Mouse (Mus musculus) gastrocnemius, postnatal 4 days (tissue): ENCODE results near the gene Fgf12. TPM values are rescaled to one million over a fixed set of nuclear protein-coding genes. Genes with fewer than 3 reads are reported as not detected.

ENCODE experiments used
- DNase-seq, 2 experiments: peaks; one replicate each; pipeline ENCODE4 v3.0.0; 2021 to 2022; ENCODE audit warnings: low spot score in 2 of 2, mixed read lengths in 2 of 2
- total RNA-seq, 2 experiments: library from RNA; stranded (reverse); gene quantifications; 2 replicates each; pipeline ENCODE4 v1.2.3; 2021

Gene Fgf12
- total RNA-seq, 2 experiments from 2014 or later: 2.5 to 3.0 TPM

DNA sequence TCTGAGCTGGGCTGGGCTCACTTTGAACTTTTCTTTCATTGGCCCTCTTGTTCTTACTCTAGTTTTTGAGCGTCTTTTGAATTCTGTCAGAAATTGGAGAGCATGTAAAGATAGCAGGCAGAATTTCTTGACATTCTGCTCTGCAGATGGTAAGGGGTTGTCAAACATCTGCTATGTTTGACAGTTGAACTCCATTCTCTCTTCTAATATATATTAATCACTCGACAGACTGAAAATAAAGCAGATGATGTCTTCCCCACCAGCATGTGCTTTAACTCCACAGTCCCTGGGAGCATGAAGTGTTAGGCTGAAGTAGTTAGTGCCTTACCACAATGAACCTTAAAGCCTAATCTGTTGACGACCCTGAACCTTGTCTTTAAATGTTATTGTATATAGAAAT, 267.9 kb downstream of the Fgf12 start:
- DNase-seq: no peak

DNA sequence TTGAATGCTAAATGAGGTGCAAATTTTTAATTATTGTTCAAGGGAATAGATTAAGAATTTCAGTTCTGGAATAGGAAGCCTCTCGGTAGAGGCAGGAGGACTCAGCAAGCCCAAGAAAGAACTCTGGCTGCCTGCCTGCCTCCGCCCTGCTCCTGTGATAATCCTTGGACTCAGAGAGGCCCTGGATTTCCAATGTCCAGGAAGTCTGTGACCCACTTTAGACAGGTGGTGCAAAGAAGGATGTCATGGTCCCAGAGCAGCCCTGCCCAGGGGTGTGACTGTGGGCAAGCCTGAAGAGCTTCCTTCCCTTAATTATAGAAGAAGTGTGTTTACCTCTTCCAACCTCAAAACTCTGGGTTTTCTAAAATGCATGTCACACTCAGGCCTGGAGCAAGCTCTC, 273.8 kb downstream of the Fgf12 start:
- DNase-seq: no peak

DNA sequence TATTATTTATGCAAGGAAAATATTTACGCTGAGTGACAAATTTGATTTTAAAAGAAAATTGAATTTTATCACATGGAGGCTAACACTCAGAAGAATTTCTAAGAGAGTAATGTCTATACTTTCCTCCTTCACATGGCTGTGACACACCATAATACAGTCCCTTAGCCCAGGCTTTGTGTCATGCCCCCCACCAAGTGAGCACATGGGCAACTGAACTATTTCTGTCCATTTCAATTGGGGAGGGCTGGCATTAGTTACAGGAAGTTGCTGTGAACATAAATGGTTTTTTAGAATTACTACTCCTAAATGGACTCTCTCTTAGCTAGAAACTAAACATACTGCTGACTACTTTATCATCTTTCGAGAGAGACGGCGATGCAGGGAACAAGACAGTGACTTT, 276.2 kb downstream of the Fgf12 start:
- DNase-seq: no peak

DNA sequence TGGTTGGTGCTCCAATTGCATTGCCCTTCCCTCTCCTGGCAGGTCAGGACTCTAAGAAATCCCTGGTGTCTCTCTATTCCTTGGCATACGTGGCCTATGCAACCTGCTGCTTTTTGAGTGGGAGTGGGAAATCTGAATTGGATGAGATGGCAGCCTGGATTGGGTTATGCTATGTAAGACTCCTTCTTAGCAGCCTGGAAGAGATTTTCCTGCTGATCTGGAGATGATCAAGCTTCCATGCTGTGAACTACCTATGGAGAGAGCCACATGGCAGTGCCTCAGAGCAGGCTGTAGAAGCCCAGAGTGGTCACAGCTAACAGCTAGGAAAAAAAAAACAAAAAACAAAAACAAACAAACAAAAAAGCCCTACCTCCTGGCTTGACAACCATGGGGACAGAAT, 277.3 kb downstream of the Fgf12 start:
- DNase-seq: no peak

DNA sequence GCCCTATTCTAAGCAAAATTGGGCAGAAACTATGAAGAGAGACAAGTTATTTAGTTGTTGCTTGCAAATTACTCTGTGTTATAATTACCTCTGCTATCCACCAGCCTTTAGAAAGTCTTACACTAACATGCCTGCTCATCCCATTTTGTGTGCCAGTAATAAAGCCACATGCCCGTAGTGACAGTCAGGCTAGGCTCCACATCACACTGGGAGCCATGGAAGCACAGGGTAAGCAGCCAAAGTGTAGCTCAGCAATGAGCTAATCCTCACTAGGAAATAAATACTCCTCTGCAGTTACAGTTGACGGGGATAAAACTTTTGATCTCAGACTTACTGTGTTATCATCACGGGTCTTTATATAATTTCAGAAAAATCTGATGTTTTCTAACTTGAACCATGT, 298.0 kb downstream of the Fgf12 start:
- DNase-seq: no peak

DNA sequence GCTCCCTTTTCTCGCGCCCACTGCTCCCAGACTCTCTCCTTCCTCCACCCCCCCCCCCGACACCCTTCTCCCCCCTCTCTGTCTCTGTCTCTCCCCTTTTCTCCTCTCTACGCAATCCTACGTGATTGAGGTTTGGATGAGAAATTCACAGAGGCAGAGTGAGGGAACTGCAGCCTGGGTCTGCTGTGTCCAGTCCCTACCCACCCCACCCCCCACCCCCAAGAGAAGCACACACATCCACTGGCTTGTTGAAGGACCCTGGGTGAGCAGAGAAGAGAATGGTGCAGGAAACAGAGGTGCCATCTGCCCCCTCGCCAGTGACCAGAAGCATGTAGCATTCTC, 305.8 kb downstream of the Fgf12 start:
- DNase-seq: no peak

DNA sequence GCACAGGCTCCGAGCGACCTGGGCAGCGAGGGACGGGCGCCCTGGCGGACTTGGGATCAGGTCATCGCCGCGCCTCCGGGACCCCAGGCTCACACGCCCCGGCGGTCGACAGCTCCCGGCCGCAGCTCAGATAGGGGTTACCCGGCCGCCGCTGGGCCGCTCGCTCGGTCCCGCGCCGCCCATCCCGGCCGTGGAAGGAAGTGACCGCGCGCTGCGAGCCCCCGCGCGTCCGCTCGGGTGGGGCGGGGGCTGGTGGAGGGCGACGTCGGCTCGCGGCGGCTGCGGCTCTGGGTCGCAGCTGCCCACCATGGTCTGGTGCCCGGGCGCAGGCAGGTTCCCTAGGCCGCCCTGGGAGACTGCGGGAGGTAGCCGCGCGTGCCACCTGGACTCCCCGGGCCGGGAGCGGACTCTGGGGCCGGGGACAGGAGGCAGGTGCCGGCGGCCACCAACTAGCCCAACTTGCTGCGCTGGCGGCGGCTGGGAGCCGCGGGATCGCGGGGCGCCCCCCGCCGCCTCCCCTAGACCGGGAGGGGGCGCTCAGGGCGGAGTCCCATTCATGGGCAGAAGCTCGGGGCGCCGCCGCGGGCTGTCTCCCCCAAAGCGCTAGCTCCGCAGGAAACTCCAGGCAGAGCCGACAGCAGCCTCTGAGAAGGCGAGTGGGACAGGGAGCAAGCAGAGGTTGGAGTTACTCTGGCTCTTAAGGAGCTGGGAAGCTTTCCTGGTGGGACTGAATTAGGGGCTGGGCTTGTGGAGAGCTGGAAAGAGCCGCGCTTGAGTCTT, 306.3 kb downstream of the Fgf12 start:
- peak; percentile 21 to 24 for DNase-seq

DNA sequence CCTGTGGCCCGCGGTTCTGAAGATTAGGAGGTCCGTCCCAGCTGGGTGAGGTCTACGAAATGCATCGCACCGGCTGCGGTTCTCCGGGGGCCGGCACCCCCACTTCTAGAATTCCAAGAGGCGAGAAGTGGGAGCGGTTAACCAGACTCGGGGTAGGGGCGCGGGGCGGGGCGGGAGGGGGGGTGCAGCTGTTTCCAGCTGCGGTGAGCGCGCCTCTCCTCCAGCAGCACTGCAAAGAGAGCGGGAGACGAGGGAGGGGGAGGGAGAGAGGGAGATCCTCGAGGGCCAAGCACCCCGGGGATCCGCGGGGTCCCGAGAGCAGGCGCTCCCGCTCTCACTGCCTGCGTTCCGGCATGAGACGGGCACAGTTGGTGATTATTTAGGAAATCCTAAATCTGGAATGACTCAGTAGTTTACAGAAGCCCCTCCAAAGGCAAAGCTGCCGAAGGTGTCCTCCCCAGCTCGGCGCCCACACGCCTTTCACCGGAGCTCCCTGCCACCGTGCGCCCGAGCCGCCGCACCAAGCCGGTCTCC, 307.0 kb downstream of the Fgf12 start:
- peak in 1 of 2 experiments; percentile 23 for DNase-seq

DNA sequence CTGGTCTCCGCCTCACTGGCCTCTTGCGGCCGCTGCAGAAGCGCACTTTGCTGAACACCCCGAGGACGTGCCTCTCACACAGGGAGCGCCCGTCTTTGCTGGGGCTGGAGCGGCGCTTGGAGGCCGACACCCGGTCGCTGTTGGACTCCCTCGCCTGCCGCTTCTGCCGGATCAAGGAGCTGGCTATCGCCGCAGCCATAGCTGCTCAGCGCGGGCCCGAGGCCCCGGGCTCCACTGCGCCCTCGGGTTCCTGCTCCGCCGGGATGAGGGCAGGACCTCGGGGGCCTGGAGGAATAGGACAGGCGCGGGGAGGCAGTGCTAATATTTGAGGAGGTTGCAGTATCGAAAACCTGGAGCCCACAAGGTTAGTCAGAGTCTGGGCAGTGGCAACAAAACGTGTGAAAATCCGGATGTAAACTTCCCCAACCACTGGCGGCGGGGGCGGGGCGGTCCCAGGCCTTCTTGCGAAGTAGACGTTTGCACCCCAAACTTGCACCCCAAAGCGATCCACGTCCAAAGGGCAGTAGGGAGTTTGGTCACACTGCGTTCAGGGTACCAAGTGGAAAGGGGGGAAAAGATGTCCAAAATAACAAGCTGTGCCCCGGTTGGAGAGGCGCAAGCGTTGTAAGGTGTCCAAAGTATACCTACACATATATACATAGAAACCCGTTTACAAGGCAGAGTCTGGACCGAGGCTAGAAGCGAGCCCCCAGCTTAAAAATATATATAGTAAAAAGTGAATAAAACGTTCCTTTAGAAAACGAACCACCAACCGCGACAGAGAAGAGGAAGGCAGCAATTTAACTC, 307.7 kb downstream of the Fgf12 start:
- DNase-seq: peak; percentile 16 to 31

DNA sequence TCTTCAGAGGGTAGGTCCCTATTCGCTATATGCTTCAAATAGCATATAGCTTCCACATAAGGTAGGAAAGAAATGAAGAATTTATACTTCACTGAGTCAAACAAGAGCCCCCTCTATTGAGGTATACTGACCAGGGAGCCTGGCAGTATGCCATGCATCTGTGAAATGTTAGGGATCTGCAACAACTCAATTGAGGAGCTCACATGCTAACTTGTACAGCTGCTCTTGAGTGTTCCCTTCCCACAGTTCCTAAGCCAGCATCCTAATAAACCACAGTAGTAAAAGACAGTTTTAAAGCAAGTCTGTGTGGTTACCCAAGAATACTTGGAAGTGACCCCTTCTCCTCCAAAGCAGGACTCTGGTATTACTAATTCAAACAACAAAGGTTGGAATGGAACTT, 331.3 kb downstream of the Fgf12 start:
- no peak for DNase-seq

DNA sequence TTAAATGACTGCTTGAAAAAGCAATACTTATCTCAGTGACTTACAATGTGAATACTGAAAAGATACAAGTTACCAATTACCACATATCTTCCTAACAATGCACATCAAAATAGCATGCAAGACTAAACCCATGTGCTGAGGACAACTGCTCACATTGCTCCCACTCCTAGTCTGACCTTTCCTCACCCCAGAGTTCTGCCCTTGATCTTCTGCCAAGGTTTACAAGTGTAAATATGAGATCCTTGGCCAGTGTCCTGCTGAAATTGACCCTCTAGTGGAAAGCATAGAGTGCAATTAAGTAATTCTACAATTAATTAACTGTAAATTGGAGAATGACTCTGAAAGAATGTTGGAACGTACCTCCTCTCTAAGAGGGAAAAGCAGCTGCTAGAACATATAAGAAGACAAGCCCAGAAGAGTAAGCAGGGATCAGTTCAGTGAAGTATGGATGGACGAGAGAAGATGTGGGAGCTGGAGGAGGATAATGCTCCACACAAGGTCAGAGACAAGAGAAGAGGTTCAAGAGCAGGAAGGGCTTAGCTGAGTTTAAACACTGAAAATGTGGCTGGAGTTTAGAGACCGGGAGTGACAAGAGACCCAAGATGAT, 333.1 kb downstream of the Fgf12 start:
- DNase-seq: no peak

DNA sequence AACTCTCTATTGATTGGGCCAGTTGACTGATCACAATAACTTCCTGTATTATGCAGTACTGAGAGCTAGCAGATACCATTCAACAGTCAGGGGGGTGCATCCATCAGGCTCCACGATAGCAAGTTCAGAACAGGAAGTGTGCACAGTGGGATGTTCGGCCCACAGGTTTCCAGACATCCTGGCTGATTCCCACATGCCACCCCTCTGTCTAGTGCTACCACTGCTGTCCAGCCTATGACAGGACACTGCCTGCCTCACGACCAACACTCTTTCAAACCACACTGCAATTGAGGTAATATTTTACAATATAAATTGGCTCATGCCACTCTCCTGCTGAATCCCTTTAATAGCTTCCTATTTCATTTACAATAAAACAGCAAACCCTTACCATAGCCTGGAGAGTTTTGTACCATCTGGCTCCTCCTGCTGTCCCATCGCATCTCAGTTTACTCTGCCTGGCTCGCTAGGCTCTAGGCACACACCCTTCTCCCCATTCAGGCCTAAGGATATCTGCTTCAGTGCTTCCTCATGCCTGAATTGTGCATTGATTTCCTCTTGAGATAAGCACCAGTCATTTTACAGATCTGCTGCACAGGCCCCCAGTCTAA, 341.6 kb downstream of the Fgf12 start:
- DNase-seq: no peak

DNA sequence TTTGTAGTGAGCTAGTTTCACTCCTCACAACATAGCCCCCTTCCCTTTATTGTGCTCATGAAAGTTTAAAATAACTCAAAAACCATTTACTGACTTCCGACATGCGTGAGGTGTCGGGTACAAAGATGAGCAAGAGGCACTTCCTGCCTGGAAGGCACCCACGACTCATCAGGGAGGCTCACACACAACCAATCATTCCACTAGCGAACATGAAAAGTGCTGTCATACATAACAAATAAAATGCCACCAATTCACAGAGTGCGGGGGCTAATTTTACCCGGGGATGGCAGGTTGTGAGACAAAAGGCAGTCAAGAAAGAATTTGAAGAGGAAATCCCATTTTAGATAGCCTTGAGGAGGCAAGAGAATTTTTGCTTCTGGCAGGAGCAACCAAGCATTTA, 344.6 kb downstream of the Fgf12 start:
- no peak for DNase-seq

DNA sequence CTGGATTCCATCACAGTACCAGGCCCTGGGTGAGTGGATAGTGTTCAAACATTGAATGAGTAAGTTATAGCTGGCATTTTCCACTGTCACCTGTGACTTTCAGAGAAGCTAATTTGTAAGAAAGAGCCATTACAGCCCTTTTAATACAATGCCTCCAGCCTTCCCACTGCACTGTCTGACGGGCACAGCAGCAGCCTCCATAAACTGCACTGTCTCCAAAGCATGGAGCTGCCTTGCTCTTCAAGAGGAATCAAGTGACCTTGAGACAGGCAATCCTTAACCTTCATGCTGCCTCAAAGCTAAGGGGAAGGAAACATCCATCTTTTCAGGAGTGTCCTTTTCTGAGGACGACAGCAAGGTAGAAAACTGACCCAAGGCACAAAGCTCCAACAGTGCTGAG, 345.0 kb downstream of the Fgf12 start:
- DNase-seq: no peak

DNA sequence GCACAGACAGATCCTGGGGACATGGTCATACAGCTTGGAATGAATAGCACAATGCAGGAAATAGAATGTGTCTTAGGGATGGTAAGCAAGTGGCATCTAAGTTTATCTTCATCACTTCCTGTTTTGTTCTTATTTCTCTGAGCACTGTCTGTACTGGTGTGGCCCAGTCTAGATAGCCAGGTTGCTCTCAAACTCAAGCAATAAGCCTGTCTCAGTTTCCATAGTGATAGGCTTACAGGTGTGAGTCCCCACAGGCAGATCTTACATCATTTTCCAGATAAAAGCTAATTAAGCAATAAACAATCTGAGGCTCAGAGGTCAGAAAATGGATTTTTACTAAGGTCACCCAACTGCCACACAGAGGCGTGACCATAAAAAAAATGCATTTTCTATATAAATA, 348.7 kb downstream of the Fgf12 start:
- no peak for DNase-seq

DNA sequence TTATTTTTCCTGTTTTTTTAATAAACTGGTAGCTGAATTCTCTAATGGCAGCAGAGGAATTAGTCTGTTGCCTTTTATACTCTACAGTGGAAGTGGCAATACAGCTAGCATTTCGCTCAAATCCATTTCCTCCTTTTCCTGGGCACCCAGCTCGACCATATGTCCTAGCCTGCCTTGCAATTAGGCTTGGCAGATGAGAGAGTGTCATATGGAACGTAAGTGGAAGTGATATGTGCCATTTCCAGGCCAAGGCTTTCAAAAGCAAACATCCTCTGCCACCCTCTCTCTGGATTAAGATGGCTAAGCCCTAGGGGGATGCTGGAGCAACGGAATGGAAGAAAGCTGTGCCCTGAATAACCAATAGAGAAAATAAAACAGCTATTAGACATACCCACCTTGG, 350.2 kb downstream of the Fgf12 start:
- no peak for DNase-seq

DNA sequence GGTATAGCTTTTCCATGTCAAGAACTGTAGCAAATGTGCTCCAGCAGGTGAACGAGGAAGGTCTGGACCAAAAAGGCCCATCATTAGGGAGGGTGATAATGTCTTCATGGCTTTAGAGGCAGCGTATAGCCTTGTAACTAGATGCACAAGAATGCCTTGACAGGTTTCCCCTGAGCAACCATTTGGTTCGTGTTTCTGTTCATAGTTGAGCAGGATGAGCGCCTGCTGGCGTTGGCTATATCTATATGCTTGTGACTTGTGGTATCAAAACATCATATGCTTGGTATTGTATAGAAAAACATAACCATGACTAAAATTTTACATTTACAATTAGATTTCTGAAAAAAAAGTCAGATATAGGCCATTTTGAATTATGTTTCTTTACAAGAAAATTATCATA, 361.6 kb downstream of the Fgf12 start:
- no peak for DNase-seq

DNA sequence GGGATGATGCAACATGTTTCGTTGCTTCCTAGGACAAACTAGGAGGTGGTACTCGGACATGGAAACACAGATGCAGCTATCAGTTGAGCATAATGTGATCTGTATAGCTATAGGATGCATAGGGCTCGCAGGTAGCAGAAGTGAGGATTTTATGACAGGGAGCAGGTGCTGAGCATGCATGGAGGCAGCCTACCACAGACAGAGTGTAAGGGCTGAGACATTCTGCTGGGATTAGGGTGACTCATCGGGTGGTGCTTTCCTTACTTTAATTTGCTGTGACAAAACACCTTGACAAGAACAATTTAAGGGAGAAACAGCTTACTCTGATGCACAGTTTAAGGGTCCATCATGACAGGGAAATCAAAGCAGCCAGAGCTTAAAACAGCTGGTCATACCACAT, 363.8 kb downstream of the Fgf12 start:
- DNase-seq: no peak

DNA sequence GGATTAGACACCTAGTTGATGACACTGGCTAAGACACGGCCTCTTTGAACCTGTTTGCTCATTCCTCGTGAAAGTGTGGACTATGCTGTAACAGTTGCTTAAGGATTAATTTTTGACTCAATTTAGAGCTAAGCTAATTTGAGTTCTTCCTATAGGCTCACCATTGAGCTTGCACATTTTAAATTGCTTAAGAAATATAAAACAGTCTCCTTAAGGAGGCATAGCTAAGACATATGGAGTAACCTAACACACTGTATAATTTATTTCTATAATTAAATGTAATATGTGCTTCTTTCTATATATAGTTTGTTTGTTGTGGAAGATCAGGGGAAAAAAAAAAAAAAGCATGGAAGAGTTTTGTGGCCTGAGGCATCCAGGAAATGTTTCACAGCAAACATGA, 378.1 kb downstream of the Fgf12 start:
- no peak for DNase-seq

DNA sequence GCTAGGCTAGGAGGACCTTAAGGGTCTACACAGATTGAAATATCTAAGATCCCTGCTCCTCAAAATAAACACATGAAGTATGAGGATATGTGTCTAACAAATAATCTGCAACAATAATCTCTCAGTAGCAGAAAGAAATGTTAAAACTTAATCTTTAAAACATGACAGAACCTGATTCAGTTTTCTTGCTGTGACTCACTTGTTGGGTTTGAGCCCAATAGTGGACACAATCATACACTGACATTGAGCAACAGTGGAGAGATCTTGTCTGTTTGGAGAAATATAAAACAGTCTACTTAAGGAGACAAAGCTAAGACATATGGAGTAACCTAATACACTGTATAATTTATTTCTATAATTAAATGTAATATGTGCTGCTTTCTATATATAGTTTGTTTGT, 379.6 kb downstream of the Fgf12 start:
- no peak for DNase-seq

DNA sequence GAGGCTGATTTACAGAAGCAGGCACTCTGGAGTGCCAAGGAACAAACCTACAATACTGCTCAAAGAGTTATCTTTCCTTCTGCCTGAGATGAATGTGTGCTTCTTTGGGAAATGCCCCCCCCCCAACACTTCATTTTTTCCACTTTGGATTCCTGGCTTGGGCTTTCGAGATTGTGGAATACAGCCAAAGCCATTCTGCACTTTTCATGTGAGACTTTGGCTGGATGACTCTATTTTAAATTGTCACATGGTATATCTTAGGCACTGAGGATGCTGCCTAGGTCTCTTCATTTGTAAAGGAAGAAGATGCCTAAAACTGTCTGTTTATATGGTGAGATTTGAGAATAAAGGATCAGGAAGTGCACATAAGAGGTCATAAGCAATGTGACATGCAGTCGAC, 402.2 kb downstream of the Fgf12 start:
- no peak for DNase-seq

DNA sequence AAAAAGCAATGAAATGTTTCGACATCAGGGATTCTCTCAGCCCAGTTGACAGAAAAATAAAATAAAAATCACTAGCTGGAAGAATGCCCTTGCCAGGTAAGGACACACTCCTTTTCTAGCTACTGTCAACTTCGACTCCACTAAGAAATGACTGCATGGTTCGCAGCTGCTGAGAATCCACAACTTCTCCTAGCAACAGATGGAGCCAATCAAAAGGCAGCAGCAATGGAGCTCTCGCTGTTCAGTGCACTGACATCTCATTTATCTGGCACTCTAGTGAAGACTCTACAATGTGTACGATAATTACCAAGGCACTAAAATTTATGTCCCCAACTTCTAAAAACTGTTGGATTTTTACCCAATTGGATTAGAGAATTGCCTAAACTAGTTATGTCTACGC, 407.5 kb downstream of the Fgf12 start:
- no peak for DNase-seq
